Mouse (Mus musculus) stomach, embryonic 16.5 days (tissue): ENCODE measurements around the gene Rb1. TPM values are rescaled to one million over a fixed set of nuclear protein-coding genes. Genes with fewer than 3 reads are reported as not detected.

Source experiments
- ATAC-seq: fragments of 200-750 bp; cut with Nextera tagmentation; 2 replicates; pipeline ENCODE4 v1.8.0; 2017; ENCODE audit warnings: moderate number of reproducible peaks, moderate TSS enrichment; ENCODE audit not compliant: insufficient read depth, low FRiP score
- H3K27ac ChIP-seq: fragments of 300-500 bp; sonication (generic); 2 replicates; pipeline ENCODE4 v1.5.1; 2014; ENCODE audit warnings: low read length
- H3K27me3 ChIP-seq: fragments of 300-500 bp; sonication (generic); 2 replicates; pipeline ENCODE4 v1.6.1; 2014; ENCODE audit warnings: low read length, control low read depth, mixed read lengths; ENCODE audit not compliant: control insufficient read depth, insufficient read depth
- H3K36me3 ChIP-seq: fragments of 300-500 bp; sonication (generic); 2 replicates; pipeline ENCODE4 v1.6.1; 2014; ENCODE audit warnings: low read length; ENCODE audit not compliant: control insufficient read depth, insufficient read depth
- H3K4me1 ChIP-seq: fragments of 300-500 bp; sonication (generic); 2 replicates; pipeline ENCODE4 v1.6.1; 2014; ENCODE audit warnings: low read length, control low read depth, mixed read lengths; ENCODE audit not compliant: control insufficient read depth, insufficient read depth
- H3K4me2 ChIP-seq: fragments of 300-500 bp; sonication (generic); 2 replicates; pipeline ENCODE4 v1.6.1; 2014; ENCODE audit warnings: low read depth, low read length, mixed read lengths
- H3K4me3 ChIP-seq: fragments of 300-500 bp; sonication (generic); replicated peaks from 2 replicates; pipeline ENCODE4 v1.5.1; 2014; ENCODE audit warnings: mild to moderate bottlenecking, low read length
- H3K9ac ChIP-seq: fragments of 300-500 bp; sonication (generic); 2 replicates; pipeline ENCODE4 v1.6.1; 2014; ENCODE audit warnings: low read length
- H3K9me3 ChIP-seq: fragments of 300-500 bp; sonication (generic); replicated peaks from 2 replicates; pipeline ENCODE4 v1.6.1; 2016; ENCODE audit warnings: low read length, control low read depth; ENCODE audit not compliant: control insufficient read depth
- WGBS: fragments of 180-500 bp; shearing (Covaris S2); extraction: QIAGEN DNeasy Blood & Tissue Kit; methylation state at CpG from one replicate; pipeline ENCODE4 v1.1.7; 2014; 5-methylcytosine and 5-hydroxymethylcytosine counted together
- polyA plus RNA-seq: library from polyadenylated mRNA; unstranded; fragments of >200 nt; fragmentation: Nextera tagmentation; extraction: Ambion mirVana; gene quantifications from 2 replicates; pipeline ENCODE4 v1.2.1, GENCODE M21; 2015

The Rb1 gene
- polyA plus RNA-seq = 11.5 and 19.4 TPM in 2 replicates

- peak within 1 kb of the TSS; percentile 89 for H3K9ac ChIP-seq
- H3K9me3 ChIP-seq = no peaks in the 10 kb centered on the region
- H3K27me3 ChIP-seq = no peaks in the 10 kb centered on the region
- H3K36me3 ChIP-seq = no peaks in the 10 kb centered on the region
- ATAC-seq = peak; percentile 93
- H3K4me2 ChIP-seq = peak within 1 kb of the TSS; percentile 78
- peak within 1 kb of the TSS; percentile 90 for H3K27ac ChIP-seq
- H3K4me1 ChIP-seq = peaks cover 6% of the 10 kb centered on the region; the same call in 1 of the 2 replicates
- peak within 1 kb of the TSS; percentile 85 for H3K4me3 ChIP-seq
- under 1% methylated on average over 123 of the region's 135 CpGs for WGBS
These were observed at the start of gene Rb1 for GRCm38 (mm10) chr14:73325456-73326381. Gene Rb1, minus strand, starts transcription at chr14:73325822.

- no peaks in the 10 kb centered on the region; the same call in 1 of the 2 replicates for H3K36me3 ChIP-seq
- no peak overlapping the region for H3K9ac ChIP-seq
- no peaks in the 10 kb centered on the region for H3K27me3 ChIP-seq
- peaks cover 45% of the 10 kb centered on the region for H3K4me1 ChIP-seq
- WGBS = 43% methylated on average over 11 of the region's 11 CpGs
- peak overlapping the region; percentile 1; the same call in 1 of the 2 replicates for H3K4me2 ChIP-seq
- H3K4me3 ChIP-seq = no peak overlapping the region
- no peak for ATAC-seq
- peak overlapping the region; percentile 10; the same call in 1 of the 2 replicates for H3K27ac ChIP-seq
- no peaks in the 10 kb centered on the region for H3K9me3 ChIP-seq
These were observed 48.8 kb upstream of the Rb1 start for GRCm38 (mm10) chr14:73374315-73374890.

GRCm38 (mm10) chr14:73373606-73374005, 48.0 kb upstream of the Rb1 start:
- no peaks in the 10 kb centered on the region for H3K27me3 ChIP-seq
- peaks cover 45% of the 10 kb centered on the region for H3K4me1 ChIP-seq
- peak overlapping the region; percentile 10; the same call in 1 of the 2 replicates for H3K27ac ChIP-seq
- H3K9me3 ChIP-seq = no peaks in the 10 kb centered on the region
- 0 out of 2 replicates have a peak overlapping the region, but pooled peaks have one; percentile 1 for H3K4me2 ChIP-seq
- 41% methylated on average over 8 of the region's 8 CpGs for WGBS
- H3K4me3 ChIP-seq = no peak overlapping the region
- no peak overlapping the region for H3K9ac ChIP-seq
- H3K36me3 ChIP-seq = no peaks in the 10 kb centered on the region
- no peak for ATAC-seq

DNA sequence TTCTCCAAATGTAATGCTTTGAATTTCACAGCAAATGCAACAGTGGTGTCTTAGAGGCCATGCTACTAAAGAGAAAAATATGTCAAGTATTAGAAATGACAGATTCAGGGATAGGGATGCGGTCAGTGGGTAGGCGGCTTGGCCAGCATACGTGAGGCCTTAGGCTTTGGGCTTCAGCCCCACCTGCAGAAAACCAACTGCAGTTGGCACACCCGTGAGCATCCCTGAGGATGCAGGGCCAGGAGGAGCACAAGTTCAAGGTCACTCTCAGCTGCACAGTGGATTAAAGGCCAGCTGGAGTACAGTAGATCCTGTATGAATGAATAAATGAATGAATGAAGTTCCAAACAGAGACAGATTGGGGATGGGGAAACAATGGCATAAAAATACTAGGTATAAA, 47.4 kb upstream of the Rb1 start:
- Histone ChIP-seq H3K4me1 (peaks cover 43% of the 10 kb centered on the region), H3K9me3 (no peaks in the 10 kb centered on the region), H3K27ac (no peak overlapping the region), H3K27me3 (no peaks in the 10 kb centered on the region), H3K9ac (no peak overlapping the region), H3K36me3 (peaks cover 5% of the 10 kb centered on the region), H3K4me3 (no peak overlapping the region), H3K4me2 (no peak overlapping the region)
- WGBS = 80% methylated on average over 4 of the region's 4 CpGs
- ATAC-seq = no peak

DNA sequence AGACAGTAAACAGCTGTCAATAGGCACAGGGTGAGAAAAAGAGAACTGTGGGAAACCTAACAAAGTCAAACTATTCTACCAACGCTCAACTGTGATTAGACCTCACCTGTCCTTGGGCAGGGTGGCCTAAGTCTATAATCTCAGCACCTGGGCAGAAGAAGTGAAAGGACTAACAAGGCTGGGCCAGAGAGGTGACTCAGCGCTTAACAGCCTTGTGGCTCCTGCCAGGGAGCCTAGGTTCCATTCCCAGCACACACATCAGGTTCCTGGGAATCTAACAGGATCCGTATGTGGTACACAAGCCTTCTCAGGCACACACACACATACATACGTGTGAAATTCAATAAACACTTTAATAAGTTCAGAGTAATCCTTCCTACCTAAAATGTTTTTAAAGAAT, 46.0 kb upstream of the Rb1 start:
- H3K9me3 ChIP-seq = no peaks in the 10 kb centered on the region
- H3K4me2 ChIP-seq = no peak overlapping the region
- no peak overlapping the region for H3K9ac ChIP-seq
- H3K27ac ChIP-seq = no peak overlapping the region; the same call in 1 of the 2 replicates
- no peak overlapping the region for H3K4me3 ChIP-seq
- WGBS = 73% methylated on average over 4 of the region's 4 CpGs
- no peaks in the 10 kb centered on the region for H3K27me3 ChIP-seq
- ATAC-seq = no peak
- peaks cover 31% of the 10 kb centered on the region for H3K4me1 ChIP-seq
- peaks cover 16% of the 10 kb centered on the region for H3K36me3 ChIP-seq

- WGBS = 78% methylated on average over 23 of the region's 23 CpGs
- H3K36me3 ChIP-seq = peaks cover 23% of the 10 kb centered on the region
- H3K4me3 ChIP-seq = no peak overlapping the region
- H3K27me3 ChIP-seq = no peaks in the 10 kb centered on the region
- ATAC-seq = no peak
- H3K9me3 ChIP-seq = no peaks in the 10 kb centered on the region
- peak overlapping the region; percentile 1; the same call in 1 of the 2 replicates for H3K27ac ChIP-seq
- H3K4me2 ChIP-seq = no peak overlapping the region
- H3K4me1 ChIP-seq = peaks cover 31% of the 10 kb centered on the region
- H3K9ac ChIP-seq = no peak overlapping the region
These were observed 45.2 kb upstream of the Rb1 start for GRCm38 (mm10) chr14:73370695-73371372.

GRCm38 (mm10) chr14:73370078-73370670, 44.6 kb upstream of the Rb1 start:
- WGBS = 72% methylated on average over 11 of the region's 11 CpGs
- H3K9ac ChIP-seq = no peak overlapping the region
- H3K4me1 ChIP-seq = peaks cover 26% of the 10 kb centered on the region
- H3K36me3 ChIP-seq = peaks cover 29% of the 10 kb centered on the region
- no peaks in the 10 kb centered on the region for H3K9me3 ChIP-seq
- H3K4me3 ChIP-seq = no peak overlapping the region
- ATAC-seq = no peak
- H3K27me3 ChIP-seq = no peaks in the 10 kb centered on the region
- no peak overlapping the region for H3K27ac ChIP-seq
- no peak overlapping the region for H3K4me2 ChIP-seq

GRCm38 (mm10) chr14:73369634-73370033, 44.0 kb upstream of the Rb1 start:
- H3K36me3 ChIP-seq = peaks cover 32% of the 10 kb centered on the region
- H3K4me1 ChIP-seq = peaks cover 24% of the 10 kb centered on the region
- no peak for ATAC-seq
- no peaks in the 10 kb centered on the region for H3K27me3 ChIP-seq
- H3K4me2 ChIP-seq = no peak overlapping the region
- no peak overlapping the region for H3K27ac ChIP-seq
- no peak overlapping the region for H3K4me3 ChIP-seq
- no peak overlapping the region for H3K9ac ChIP-seq
- no peaks in the 10 kb centered on the region for H3K9me3 ChIP-seq
- WGBS = 75% methylated on average over 4 of the region's 4 CpGs
